Mouse (Mus musculus) kidney, adult 18-20 months (tissue): ENCODE measurements around the gene Tpo.

Experiments
- DNase-seq: peaks from one replicate; pipeline ENCODE4 v3.0.0; 2021

Gene Tpo

GRCm38 (mm10) chr12:30076316-30076715 lies 56.1 kb downstream of the Tpo start:
- DNase-seq = no peak

GRCm38 (mm10) chr12:30069321-30069720 lies 63.1 kb downstream of the Tpo start:
- peak; percentile 6 for DNase-seq

GRCm38 (mm10) chr12:30067806-30068205 lies 64.6 kb downstream of the Tpo start:
- DNase-seq = no peak

- no peak for DNase-seq
These were observed 70.3 kb downstream of the Tpo start for GRCm38 (mm10) chr12:30062118-30062505.

GRCm38 (mm10) chr12:30061503-30062117 lies 70.8 kb downstream of the Tpo start:
- DNase-seq = no peak

- DNase-seq = no peak
These were observed 74.4 kb downstream of the Tpo start for GRCm38 (mm10) chr12:30058044-30058443.

GRCm38 (mm10) chr12:30054761-30055540 lies 77.5 kb downstream of the Tpo start:
- no peak for DNase-seq

- DNase-seq = peak; percentile 52
These were observed 82.2 kb downstream of the Tpo start for GRCm38 (mm10) chr12:30050235-30050634.

- no peak for DNase-seq
These were observed 82.6 kb downstream of the Tpo start for GRCm38 (mm10) chr12:30049818-30050217.

- DNase-seq = no peak
These were observed 83.6 kb downstream of the Tpo start for GRCm38 (mm10) chr12:30048848-30049247.

- peak; percentile 55 for DNase-seq
These were observed 92.3 kb downstream of the Tpo start for GRCm38 (mm10) chr12:30040150-30040549.

- peak; percentile 54 for DNase-seq
These were observed 92.9 kb downstream of the Tpo start for GRCm38 (mm10) chr12:30039565-30039964.

- no peak for DNase-seq
These were observed 95.8 kb downstream of the Tpo start for GRCm38 (mm10) chr12:30036569-30037055.

GRCm38 (mm10) chr12:30035841-30036568 lies 96.4 kb downstream of the Tpo start:
- no peak for DNase-seq

GRCm38 (mm10) chr12:30035406-30035805 lies 97.0 kb downstream of the Tpo start:
- DNase-seq = no peak

GRCm38 (mm10) chr12:30034681-30035080 lies 97.7 kb downstream of the Tpo start:
- no peak for DNase-seq

GRCm38 (mm10) chr12:30030571-30030970 lies 101.9 kb downstream of the Tpo start:
- DNase-seq = no peak

GRCm38 (mm10) chr12:30029111-30029510 lies 103.3 kb downstream of the Tpo start:
- DNase-seq = no peak

GRCm38 (mm10) chr12:30027721-30028340 lies 104.6 kb downstream of the Tpo start:
- no peak for DNase-seq

GRCm38 (mm10) chr12:30024264-30024825 lies 108.1 kb downstream of the Tpo start:
- DNase-seq = no peak

- peak; percentile 44 for DNase-seq
These were observed 108.9 kb downstream of the Tpo start for GRCm38 (mm10) chr12:30023491-30023890.

GRCm38 (mm10) chr12:30020447-30020846 lies 112.0 kb downstream of the Tpo start:
- DNase-seq = no peak

GRCm38 (mm10) chr12:30017131-30017530 lies 115.3 kb downstream of the Tpo start:
- DNase-seq = no peak
